Mouse (Mus musculus): ENCODE measurements around the gene Bcl2l13.
"Not testable (repeated sequence)": the region's sequence is repeated elsewhere in the genome, so short reads cannot be mapped to it uniquely, and the experiment has no call there.

The Bcl2l13 gene

DNA sequence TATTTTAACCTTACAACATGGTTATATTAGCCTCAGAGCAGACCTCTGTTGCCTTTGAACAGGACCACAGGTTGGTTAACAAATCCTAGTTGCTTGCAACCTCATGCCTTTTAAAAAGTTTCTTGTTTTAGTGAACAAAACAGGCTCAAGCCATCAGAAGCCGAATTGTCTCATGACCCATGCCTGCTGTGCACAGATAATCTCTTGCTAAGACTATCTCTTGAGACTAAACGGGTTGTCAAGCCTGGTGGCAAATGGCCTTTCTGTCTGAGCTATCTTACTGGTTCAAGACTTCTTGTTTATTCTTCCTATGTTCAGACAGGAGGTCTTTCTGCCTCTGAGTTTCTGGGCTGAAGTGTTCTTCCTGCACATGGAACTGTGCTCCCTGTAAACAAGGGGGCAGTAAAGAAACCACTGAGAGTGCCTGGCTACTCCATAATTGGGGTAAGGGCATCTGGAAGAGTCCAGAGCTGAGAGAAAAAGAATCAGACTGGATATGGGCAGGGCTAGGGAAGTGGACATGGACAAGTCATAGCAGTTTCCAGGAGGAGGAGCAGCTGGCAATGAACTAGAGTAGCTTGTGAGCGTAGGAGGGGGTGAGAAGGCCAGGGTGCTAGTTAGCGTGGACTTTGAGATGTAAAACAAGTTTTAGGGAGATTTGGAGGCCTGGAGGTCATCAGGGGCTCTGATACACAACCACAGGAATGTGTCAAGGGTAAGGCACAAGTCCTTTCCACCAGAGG, 5.0 kb upstream of the Bcl2l13 start:
- no peak for DNase-seq

- DNase-seq, result no peak
Observed at GRCm38 (mm10) chr6:120832097-120832496, 3.9 kb upstream of the Bcl2l13 start.

DNA sequence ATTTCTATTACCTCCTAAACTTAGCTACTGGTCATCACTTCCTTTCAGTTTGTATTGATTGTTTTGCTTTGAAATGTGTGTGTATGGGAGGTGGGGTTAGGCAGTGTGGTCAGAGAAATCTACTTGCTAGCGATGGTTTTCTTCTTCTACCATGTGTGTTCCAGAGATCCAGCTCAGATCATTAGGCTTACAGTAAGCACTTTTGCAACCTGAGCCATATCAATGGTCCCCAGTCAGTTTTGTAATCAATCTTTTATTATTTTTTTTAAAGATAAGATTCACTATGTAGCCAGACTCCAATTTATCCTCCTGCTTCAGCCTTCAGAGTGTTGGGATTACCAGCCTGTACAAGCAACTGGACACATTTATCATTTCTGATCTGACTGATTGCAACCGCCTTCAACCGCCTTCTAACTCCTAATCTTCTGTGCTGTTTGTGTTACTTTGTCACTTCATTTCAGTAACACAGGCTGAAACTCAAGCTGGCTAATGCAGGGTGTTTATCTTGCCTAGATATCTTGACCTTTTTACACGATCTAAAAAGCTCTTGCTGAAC, 1.2 kb upstream of the Bcl2l13 start:
- no peak for DNase-seq

DNA sequence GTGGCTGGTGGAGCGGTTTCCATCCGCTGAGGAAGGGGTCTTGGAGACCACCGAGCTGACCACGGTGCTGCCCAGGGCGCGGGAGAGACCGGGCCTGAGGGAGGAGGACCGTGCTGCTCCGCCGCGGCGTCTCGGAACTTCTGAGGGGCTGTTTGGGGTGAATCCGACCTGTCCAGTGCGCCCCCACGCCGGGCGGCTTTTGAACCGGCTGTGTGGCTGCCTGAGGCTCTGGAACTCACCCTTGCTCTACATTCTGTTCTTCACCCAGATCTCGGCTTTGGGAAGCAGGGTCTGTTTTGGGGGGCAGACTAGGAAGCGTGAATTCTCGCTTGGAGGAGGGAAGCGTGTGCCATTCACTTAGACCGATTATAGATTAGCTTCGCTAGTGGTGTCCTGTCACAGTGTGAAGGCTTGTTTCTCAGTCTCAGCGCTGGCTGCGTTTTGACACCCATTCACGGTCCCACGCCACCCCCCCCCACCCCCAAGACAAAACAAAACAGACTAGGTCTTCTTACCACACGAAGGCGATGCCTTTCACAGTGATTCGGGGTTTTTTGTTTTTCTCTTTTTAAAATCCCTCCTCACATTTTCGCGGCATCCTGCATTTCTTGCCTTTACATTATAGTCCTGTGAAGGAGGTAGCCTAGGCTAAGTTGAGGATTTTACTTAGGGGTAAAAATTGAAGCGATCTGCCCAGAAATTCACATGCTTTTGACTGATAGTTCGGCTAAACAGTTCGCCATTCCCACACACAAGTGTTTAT, 558 bp downstream of the Bcl2l13 start:
- DNase-seq, result peak; percentile 71

- no peak for DNase-seq
Observed at GRCm38 (mm10) chr6:120837152-120837530, 1.1 kb downstream of the Bcl2l13 start.

DNA sequence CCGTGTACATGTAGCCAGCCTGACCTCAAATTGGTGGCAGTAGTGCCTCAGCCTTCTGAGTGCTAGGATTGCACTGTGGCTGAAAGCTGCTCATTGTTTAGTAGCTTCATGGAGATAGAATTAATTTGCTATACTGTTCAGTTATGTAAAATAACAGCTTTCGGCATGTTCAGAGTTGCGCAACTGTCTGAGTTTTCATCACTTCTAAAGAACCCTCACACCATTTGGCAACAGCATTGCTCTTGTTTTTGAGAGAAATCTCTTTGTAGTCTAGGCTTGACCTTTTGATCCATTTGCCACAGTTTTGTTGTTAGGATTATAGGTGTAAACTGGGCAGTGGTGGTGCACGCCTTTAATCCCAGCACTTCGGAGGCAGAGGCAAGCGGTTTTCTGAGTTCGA, 4.2 kb downstream of the Bcl2l13 start:
- DNase-seq, result no peak

DNA sequence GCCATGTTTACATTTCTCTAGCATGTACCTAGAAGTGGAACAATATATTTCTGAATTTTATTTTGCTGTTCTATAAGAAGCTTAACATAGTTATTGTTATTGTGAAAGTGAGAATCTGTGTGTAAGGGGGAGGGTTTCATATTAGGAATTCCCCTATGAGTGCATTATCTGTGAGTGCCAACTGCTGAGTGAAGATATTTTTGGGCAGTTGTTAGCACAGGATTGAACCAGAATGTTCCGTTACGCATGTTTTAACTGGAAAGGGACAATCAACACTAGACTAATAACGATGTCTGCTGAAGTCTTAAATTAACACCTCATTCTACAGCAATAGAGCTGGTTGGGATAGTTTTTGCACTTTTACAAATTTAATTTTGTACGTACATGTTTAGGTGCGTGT, 5.7 kb downstream of the Bcl2l13 start:
- no peak for DNase-seq

DNA sequence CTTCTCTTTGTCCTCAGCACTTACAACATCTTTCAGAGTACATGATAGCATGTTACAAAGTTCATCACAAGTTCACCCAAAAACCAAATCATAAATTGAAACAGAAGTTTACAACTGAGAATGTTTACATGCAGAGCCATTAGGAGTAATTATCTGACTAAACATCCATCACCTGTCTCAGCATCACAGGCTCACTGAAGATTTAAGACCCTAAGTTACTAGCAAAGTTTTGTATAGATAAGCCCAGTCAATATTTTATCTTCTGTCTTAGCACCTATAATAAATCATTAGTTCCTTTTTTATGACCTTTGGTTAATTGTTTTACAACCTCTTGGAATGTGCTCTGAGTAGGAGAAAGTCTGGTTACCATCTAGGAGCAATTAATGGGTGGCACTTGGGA, 14.7 kb downstream of the Bcl2l13 start:
- DNase-seq, result not testable (repeated sequence)

DNA sequence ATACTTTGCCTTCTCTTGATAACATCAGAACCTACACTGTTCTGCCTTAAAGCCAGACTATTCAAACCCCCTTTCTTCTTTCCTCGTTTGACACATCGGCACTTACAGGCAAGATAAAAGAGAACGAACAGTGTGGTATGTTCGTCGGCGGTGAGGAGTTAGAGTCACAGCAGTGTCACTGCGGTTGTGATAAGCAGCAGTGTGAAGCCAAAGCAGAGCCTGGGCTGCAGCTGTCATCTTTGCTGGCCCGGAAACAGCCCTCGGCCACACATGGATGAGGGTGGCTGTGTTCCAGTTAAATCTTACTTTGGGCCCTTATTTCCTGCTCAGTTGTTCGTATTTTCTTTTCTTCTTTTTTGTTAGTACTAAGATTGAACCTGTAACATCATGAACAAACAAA, 18.4 kb downstream of the Bcl2l13 start:
- DNase-seq, result no peak

DNA sequence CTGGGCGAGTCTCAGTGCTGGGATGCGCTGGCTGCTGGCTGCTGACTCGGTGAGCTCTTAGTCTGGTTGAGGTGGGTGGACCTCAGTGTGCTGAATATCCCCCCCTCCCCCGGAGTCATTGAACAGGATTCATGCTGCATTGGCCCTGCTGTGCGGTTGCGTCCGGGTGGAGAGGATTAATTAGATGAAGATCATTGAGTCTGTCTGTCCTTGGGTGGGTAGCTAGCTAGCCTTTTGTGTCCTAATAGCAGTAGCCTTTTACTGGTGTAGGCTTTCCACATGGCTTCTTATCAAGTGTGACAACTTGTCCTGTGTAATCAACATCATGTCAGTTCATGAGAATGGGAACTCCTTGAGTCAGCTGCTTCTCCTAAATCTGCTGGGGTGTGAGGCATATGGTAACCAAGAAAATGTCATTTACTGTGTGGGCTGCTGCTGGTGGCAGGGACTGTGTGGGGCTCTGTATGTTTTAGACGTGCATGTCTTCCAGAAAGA, 22.3 kb downstream of the Bcl2l13 start:
- peak; percentile 19 for DNase-seq

GRCm38 (mm10) chr6:120860079-120860478, 24.1 kb downstream of the Bcl2l13 start:
- no peak for DNase-seq

DNA sequence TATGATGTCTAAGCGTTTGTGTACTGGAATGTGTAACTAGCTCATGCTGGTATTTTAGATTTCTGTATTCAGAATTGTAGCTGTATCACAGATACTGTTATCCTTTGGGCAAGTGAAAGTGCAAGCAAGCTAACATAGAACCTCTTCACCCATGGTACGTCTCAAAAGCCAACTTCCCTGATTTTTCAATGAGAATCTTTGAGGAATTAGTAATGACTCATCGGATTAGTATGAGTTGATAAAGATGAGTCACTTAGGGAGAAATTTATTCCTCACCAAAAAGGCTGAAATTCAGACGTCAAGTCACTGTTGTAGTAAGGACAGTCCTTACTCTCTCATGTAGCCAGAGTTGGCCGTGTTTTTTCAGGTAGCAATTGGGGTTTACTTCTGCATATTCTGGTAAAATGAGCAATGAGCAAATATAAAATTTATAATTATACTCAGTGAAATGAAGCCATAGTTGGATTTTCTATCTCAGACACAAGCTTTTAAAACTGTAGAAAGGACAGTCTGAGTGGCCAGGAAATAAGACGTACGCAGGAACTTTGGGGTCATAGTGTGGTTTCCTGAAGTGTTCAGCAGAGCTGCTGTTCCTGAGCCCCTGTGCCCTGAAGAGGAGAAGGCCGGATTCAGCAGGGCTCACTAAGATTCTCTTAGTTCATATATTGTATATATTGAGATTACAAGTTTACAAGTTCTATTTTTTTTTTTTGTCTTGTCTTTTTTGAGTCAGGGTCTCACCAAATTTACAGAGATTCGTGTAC, 30.2 kb downstream of the Bcl2l13 start:
- no peak for DNase-seq

DNA sequence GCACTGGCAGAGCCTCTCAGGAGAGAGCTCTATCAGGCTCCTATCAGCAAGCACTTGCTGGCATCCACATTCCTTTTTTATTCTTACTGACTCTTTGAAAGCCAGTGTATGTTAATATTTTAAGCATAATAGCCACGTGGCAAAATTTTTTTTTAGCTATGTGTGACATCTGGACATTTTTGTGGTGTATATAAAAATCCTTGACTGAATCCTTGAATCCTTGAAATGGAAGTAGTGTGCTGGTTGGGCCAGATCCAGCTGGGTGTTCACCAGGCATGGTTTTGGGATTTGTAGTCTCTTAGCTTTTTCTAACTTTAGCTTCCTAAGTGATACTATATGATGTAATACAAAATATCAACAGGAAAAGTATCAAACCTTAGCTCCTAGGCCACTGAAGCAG, 32.8 kb downstream of the Bcl2l13 start:
- DNase-seq, result no peak

GRCm38 (mm10) chr6:120871286-120871685, 35.3 kb downstream of the Bcl2l13 start:
- DNase-seq, result no peak

GRCm38 (mm10) chr6:120873874-120874273, 37.9 kb downstream of the Bcl2l13 start:
- no peak for DNase-seq

DNA sequence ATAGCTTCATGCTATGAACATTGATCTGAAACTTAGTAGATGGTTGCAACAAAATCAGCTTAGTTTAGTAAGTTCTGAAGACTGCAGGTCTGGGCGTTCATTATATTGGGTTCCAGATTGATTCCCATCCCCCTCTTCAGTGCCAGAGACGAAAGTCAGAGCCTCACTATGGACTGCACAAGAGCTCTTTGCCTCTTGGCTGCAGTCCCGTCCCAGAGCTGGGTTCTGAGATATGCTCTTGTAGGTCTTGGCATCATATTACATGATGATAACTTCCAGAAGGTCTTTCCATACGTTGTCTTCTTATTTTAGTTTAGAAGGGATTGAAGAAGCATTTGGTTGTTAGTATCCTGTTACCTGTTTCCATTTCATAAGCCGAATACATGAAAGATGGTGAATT, 43.0 kb downstream of the Bcl2l13 start:
- no peak for DNase-seq

GRCm38 (mm10) chr6:120884436-120884835, 48.4 kb downstream of the Bcl2l13 start:
- DNase-seq, result peak; percentile 7

- DNase-seq, result no peak
Observed at GRCm38 (mm10) chr6:120886696-120887095, 50.7 kb downstream of the Bcl2l13 start.

GRCm38 (mm10) chr6:120894089-120894488, 58.1 kb downstream of the Bcl2l13 start:
- no peak for DNase-seq

- no peak for DNase-seq
Observed at GRCm38 (mm10) chr6:120894524-120894923, 58.5 kb downstream of the Bcl2l13 start.

- peak; percentile 82 for DNase-seq
Observed at GRCm38 (mm10) chr6:120898188-120898833, 62.3 kb downstream of the Bcl2l13 start.

GRCm38 (mm10) chr6:120901776-120902645, 66.0 kb downstream of the Bcl2l13 start:
- no peak for DNase-seq

All from embryo, embryonic 11 days (tissue).